Mouse (Mus musculus) limb, embryonic 15.5 days (tissue): ENCODE measurements at regions not wholly inside any gene's neighbourhood (a gene's known extent, or its start where the extent isn't known, plus 50 kb on each side); places are given as distances from the start of the nearest gene placed in this dataset.

Experiments used
- ATAC-seq: fragments of 200-750 bp; cut with Nextera tagmentation; 2 replicates; pipeline ENCODE4 v1.8.0; 2017; ENCODE audit warnings: low read depth, moderate TSS enrichment; ENCODE audit not compliant: insufficient number of reproducible peaks, low FRiP score, low TSS enrichment
- H3K27ac ChIP-seq: fragments of 300-500 bp; sonication (generic); 2 replicates; pipeline ENCODE4 v1.5.1; 2015; ENCODE audit warnings: moderate library complexity, mild to moderate bottlenecking, inconsistent platforms
- H3K27me3 ChIP-seq: fragments of 300-500 bp; sonication (generic); 2 replicates; pipeline ENCODE4 v1.6.1; 2015; ENCODE audit warnings: inconsistent platforms
- H3K36me3 ChIP-seq: fragments of 300-500 bp; sonication (generic); 2 replicates; pipeline ENCODE4 v1.6.1; 2015; ENCODE audit warnings: inconsistent platforms
- H3K4me1 ChIP-seq: fragments of 300-500 bp; sonication (generic); 2 replicates; pipeline ENCODE4 v1.6.1; 2015; ENCODE audit warnings: inconsistent platforms
- H3K4me2 ChIP-seq: fragments of 300-500 bp; sonication (generic); 2 replicates; pipeline ENCODE4 v1.6.1; 2015; ENCODE audit warnings: mild to moderate bottlenecking, inconsistent platforms
- H3K4me3 ChIP-seq: fragments of 300-500 bp; sonication (generic); 2 replicates; pipeline ENCODE4 v1.5.1; 2015; ENCODE audit warnings: mild to moderate bottlenecking, inconsistent platforms
- H3K9ac ChIP-seq: fragments of 300-500 bp; sonication (generic); 2 replicates; pipeline ENCODE4 v1.6.1; 2015; ENCODE audit warnings: inconsistent platforms
- H3K9me3 ChIP-seq: fragments of 300-500 bp; sonication (generic); 2 replicates; pipeline ENCODE4 v1.6.1; 2016; ENCODE audit warnings: inconsistent platforms
- WGBS: fragments of 180-500 bp; shearing (Covaris S2); methylation state at CpG from one replicate; pipeline ENCODE4 v1.1.7; 2015; 5-methylcytosine and 5-hydroxymethylcytosine counted together

- no peaks in the 10 kb centered on the region for H3K9me3 ChIP-seq
- H3K9ac ChIP-seq = no peak overlapping the region
- H3K27ac ChIP-seq = no peak overlapping the region
- H3K27me3 ChIP-seq = no peaks in the 10 kb centered on the region
- H3K4me2 ChIP-seq = no peak overlapping the region
- ATAC-seq = no peak
- WGBS = 66% methylated on average over 4 of the region's 4 CpGs
- peaks cover 5% of the 10 kb centered on the region; the same call in 1 of the 2 replicates for H3K4me1 ChIP-seq
- H3K4me3 ChIP-seq = no peak overlapping the region
- no peaks in the 10 kb centered on the region for H3K36me3 ChIP-seq
Observed at GRCm38 (mm10) chr11:109061971-109062370, 82.2 kb downstream of the E030025P04Rik start.

GRCm38 (mm10) chr11:109060527-109060908, 83.7 kb downstream of the E030025P04Rik start:
- Histone ChIP-seq H3K4me3 (no peak overlapping the region), H3K9ac (no peak overlapping the region), H3K4me2 (no peak overlapping the region), H3K36me3 (no peaks in the 10 kb centered on the region), H3K9me3 (no peaks in the 10 kb centered on the region), H3K4me1 (peaks cover 5% of the 10 kb centered on the region; the same call in 1 of the 2 replicates), H3K27me3 (no peaks in the 10 kb centered on the region), H3K27ac (no peak overlapping the region)
- 63% methylated on average over 3 of the region's 3 CpGs for WGBS
- no peak for ATAC-seq

GRCm38 (mm10) chr11:109059863-109060526, 84.2 kb downstream of the E030025P04Rik start:
- H3K4me2 ChIP-seq = no peak overlapping the region
- 73% methylated on average over 12 of the region's 12 CpGs for WGBS
- no peak overlapping the region for H3K4me3 ChIP-seq
- H3K9me3 ChIP-seq = no peaks in the 10 kb centered on the region
- no peak for ATAC-seq
- H3K27ac ChIP-seq = no peak overlapping the region
- H3K9ac ChIP-seq = no peak overlapping the region
- H3K27me3 ChIP-seq = no peaks in the 10 kb centered on the region
- no peaks in the 10 kb centered on the region for H3K36me3 ChIP-seq
- peaks cover 5% of the 10 kb centered on the region; the same call in 1 of the 2 replicates for H3K4me1 ChIP-seq

- H3K36me3 ChIP-seq = no peaks in the 10 kb centered on the region
- no peak overlapping the region for H3K4me3 ChIP-seq
- no peaks in the 10 kb centered on the region for H3K27me3 ChIP-seq
- no peak overlapping the region for H3K9ac ChIP-seq
- peaks cover 5% of the 10 kb centered on the region; the same call in 1 of the 2 replicates for H3K4me1 ChIP-seq
- no peaks in the 10 kb centered on the region for H3K9me3 ChIP-seq
- no peak overlapping the region for H3K4me2 ChIP-seq
- H3K27ac ChIP-seq = no peak overlapping the region
- ATAC-seq = no peak
Observed at GRCm38 (mm10) chr11:109058021-109058420, 86.1 kb downstream of the E030025P04Rik start.

GRCm38 (mm10) chr11:109048257-109049101, 95.7 kb downstream of the E030025P04Rik start:
- Histone ChIP-seq H3K9me3 (no peaks in the 10 kb centered on the region), H3K4me3 (no peak overlapping the region), H3K27me3 (no peaks in the 10 kb centered on the region), H3K36me3 (no peaks in the 10 kb centered on the region), H3K4me2 (no peak overlapping the region), H3K4me1 (no peaks in the 10 kb centered on the region), H3K27ac (no peak overlapping the region), H3K9ac (no peak overlapping the region)
- WGBS = 57% methylated on average over 10 of the region's 10 CpGs
- no peak for ATAC-seq

GRCm38 (mm10) chr11:109047483-109048110, 96.6 kb downstream of the E030025P04Rik start:
- no peak overlapping the region for H3K4me3 ChIP-seq
- 80% methylated on average over 4 of the region's 4 CpGs for WGBS
- ATAC-seq = no peak
- H3K4me1 ChIP-seq = no peaks in the 10 kb centered on the region
- no peak overlapping the region for H3K9ac ChIP-seq
- no peaks in the 10 kb centered on the region for H3K27me3 ChIP-seq
- no peak overlapping the region for H3K4me2 ChIP-seq
- H3K9me3 ChIP-seq = no peaks in the 10 kb centered on the region
- H3K27ac ChIP-seq = no peak overlapping the region
- H3K36me3 ChIP-seq = no peaks in the 10 kb centered on the region

- no peaks in the 10 kb centered on the region for H3K9me3 ChIP-seq
- WGBS = 24% methylated on average over 1 of the region's 1 CpGs
- no peak for ATAC-seq
Observed at GRCm38 (mm10) chr11:109046446-109046845, 97.7 kb downstream of the E030025P04Rik start.

GRCm38 (mm10) chr11:109040519-109040916, 103.7 kb downstream of the E030025P04Rik start:
- no peak overlapping the region for H3K27ac ChIP-seq
- H3K4me3 ChIP-seq = no peak overlapping the region
- ATAC-seq = no peak
- no peaks in the 10 kb centered on the region for H3K27me3 ChIP-seq
- WGBS = 61% methylated on average over 7 of the region's 7 CpGs
- H3K4me1 ChIP-seq = no peaks in the 10 kb centered on the region
- H3K4me2 ChIP-seq = no peak overlapping the region
- no peak overlapping the region for H3K9ac ChIP-seq
- no peaks in the 10 kb centered on the region for H3K36me3 ChIP-seq
- H3K9me3 ChIP-seq = no peaks in the 10 kb centered on the region

More at GRCm38 (mm10) chr11:109046446-109046845, 97.7 kb downstream of the E030025P04Rik start:
- Histone ChIP-seq H3K4me1 (no peaks in the 10 kb centered on the region), H3K36me3 (no peaks in the 10 kb centered on the region), H3K4me2 (no peak overlapping the region), H3K4me3 (no peak overlapping the region), H3K27ac (no peak overlapping the region), H3K27me3 (no peaks in the 10 kb centered on the region), H3K9ac (no peak overlapping the region)

GRCm38 (mm10) chr11:109039792-109040518, 104.2 kb downstream of the E030025P04Rik start:
- Histone ChIP-seq H3K27ac (no peak overlapping the region), H3K4me1 (peaks cover under 1% of the 10 kb centered on the region; the same call in 1 of the 2 replicates), H3K27me3 (no peaks in the 10 kb centered on the region), H3K9ac (no peak overlapping the region), H3K36me3 (no peaks in the 10 kb centered on the region), H3K4me3 (no peak overlapping the region), H3K4me2 (no peak overlapping the region), H3K9me3 (no peaks in the 10 kb centered on the region)
- ATAC-seq = no peak
- WGBS = 72% methylated on average over 6 of the region's 6 CpGs

GRCm38 (mm10) chr11:109039060-109039791, 104.9 kb downstream of the E030025P04Rik start:
- Histone ChIP-seq H3K4me3 (no peak overlapping the region), H3K4me1 (peaks cover 3% of the 10 kb centered on the region; the same call in 1 of the 2 replicates), H3K4me2 (no peak overlapping the region), H3K27me3 (no peaks in the 10 kb centered on the region), H3K9me3 (no peaks in the 10 kb centered on the region), H3K36me3 (no peaks in the 10 kb centered on the region), H3K9ac (no peak overlapping the region), H3K27ac (no peak overlapping the region)
- WGBS = 65% methylated on average over 10 of the region's 10 CpGs
- no peak for ATAC-seq

GRCm38 (mm10) chr11:109038136-109038535, 106.0 kb downstream of the E030025P04Rik start:
- no peak overlapping the region for H3K4me2 ChIP-seq
- H3K4me1 ChIP-seq = peaks cover 6% of the 10 kb centered on the region; the same call in 1 of the 2 replicates
- no peak overlapping the region for H3K27ac ChIP-seq
- no peak overlapping the region for H3K9ac ChIP-seq
- H3K36me3 ChIP-seq = no peaks in the 10 kb centered on the region
- H3K4me3 ChIP-seq = no peak overlapping the region
- H3K27me3 ChIP-seq = no peaks in the 10 kb centered on the region
- WGBS = 71% methylated on average over 7 of the region's 7 CpGs
- no peak for ATAC-seq
- H3K9me3 ChIP-seq = no peaks in the 10 kb centered on the region
